Mouse (Mus musculus): ENCODE measurements around the gene Syt14. TPM values are rescaled to one million over a fixed set of nuclear protein-coding genes. Genes with fewer than 3 reads are reported as not detected.

Syt14 gene
- polyA plus RNA-seq, 1 experiment from 2014 or later: 7.8 TPM

Other genes starting within 250 kb of the Syt14 start
- 26.0 and 27.5 TPM in 2 replicates for gene Sertad4, start 180.0 kb downstream of the Syt14 start, polyA plus RNA-seq (2015; fragmentation: Nextera tagmentation; extraction: Ambion mirVana)
- 7.1 and 7.4 TPM in 2 replicates for gene Diexf, start 94.5 kb upstream of the Syt14 start, polyA plus RNA-seq (2015; fragmentation: Nextera tagmentation; extraction: Ambion mirVana)
- 0.62 and 0.82 TPM in 2 replicates for gene Irf6, start 117.3 kb upstream of the Syt14 start, polyA plus RNA-seq (2015; fragmentation: Nextera tagmentation; extraction: Ambion mirVana)
- gene A130010J15Rik, start 132.3 kb upstream of the Syt14 start, polyA plus RNA-seq (2015; fragmentation: Nextera tagmentation; extraction: Ambion mirVana): 12.9 and 13.5 TPM in 2 replicates
- 2.1 and 2.8 TPM in 2 replicates for gene Traf3ip3, start 165.9 kb upstream of the Syt14 start, polyA plus RNA-seq (2015; fragmentation: Nextera tagmentation; extraction: Ambion mirVana)
- 0.18 and 0.73 TPM in 2 replicates for gene Lamb3, start 171.9 kb upstream of the Syt14 start, polyA plus RNA-seq (2015; fragmentation: Nextera tagmentation; extraction: Ambion mirVana)
- gene Hsd11b1, start 228.3 kb upstream of the Syt14 start, polyA plus RNA-seq (2015; fragmentation: Nextera tagmentation; extraction: Ambion mirVana): not detected in 2 replicates
- gene G0s2, start 237.4 kb upstream of the Syt14 start, polyA plus RNA-seq (2015; fragmentation: Nextera tagmentation; extraction: Ambion mirVana): 6.2 and 6.5 TPM in 2 replicates